Mouse (Mus musculus): Measurements from ENCODE around the gene Npnt.

- TF ChIP-seq POLR2A (IDR thresholded peaks at IDR 0.05; ENCODE audit: extremely low read depth, insufficient read depth, low read length), result no peak
- TF ChIP-seq CTCF (IDR thresholded peaks at IDR 0.05; ENCODE audit: extremely low read depth, insufficient read depth, low read length), result no peak
These were observed 95.8 kb downstream of the Npnt start for GRCm38 (mm10) chr3:132854271-132854670.

Measured in cortical plate, adult 2 months (tissue).